Mouse (Mus musculus) embryo, embryonic 10.5 days (tissue): ENCODE results near the gene Sec61a1.

Source experiments
- DNase-seq: peaks from one replicate; pipeline ENCODE4 v3.0.0-alpha.2; 2015; ENCODE audit warnings: low spot score

The Sec61a1 gene

DNA sequence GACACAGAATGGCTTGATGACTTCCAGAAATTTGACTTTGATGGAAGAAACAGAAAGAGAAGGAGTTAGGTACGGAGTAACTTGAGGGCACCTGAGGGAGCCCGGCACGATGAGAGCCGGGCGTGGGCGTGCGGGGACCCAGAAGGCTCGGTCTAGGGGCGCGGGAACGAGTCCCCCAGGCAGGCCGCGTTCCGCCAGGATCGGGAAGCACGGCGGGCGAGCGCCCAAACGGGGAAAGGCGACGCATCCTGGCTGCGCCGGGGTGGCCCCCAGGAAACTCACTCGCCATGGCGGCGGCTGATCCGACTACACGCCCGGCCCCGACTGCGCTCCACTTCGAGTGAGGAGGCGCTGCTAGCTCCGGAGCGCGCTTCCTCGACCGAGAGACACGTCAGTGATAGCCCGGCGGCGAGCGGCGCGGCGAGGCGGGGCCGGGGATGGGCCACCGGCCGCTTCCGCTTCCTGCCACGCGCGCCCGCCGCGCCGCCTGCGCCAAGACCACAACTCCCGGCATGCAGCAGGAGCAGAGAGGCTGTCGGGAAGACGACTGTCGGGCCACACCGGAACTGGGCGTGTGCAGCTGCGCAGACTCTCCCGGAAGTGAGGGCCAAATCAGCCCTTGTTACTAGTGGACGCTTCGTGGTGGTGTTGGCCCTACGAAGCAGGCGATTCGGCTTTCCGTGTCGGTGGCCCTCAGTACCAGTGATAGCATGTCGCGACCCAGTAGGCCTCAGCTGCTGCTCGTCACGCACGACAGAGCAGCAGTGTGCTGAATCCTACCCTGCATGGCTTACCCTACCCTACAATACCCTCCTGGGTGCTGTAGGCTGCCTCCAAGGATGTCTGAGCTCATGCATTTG is at the start of gene Sec61a1:
Gene Sec61a1 (minus strand): TSS at position 502 of the 860 bp plus-strand sequence.
- peak; percentile 97 for DNase-seq

DNA sequence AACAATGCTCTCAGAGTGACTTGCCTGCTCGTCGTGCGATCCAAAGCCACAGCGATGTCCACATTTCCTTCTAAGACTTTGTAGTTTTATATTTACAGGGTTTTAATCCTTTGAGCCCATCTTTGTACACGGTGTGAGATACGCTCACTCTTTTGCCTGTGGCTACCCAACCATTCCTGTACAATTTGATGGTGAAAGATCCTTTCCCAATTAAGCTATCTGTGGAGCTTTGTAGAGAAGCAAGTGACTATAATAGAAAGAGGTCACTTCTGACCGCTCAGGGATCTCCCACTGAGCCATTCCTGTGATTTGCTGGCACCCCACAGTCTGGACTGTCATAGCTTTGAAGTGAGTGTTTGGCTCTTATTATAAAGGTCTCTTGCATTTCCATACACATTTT is 48.0 kb upstream of the Sec61a1 start:
- DNase-seq = peak; percentile 36

DNA sequence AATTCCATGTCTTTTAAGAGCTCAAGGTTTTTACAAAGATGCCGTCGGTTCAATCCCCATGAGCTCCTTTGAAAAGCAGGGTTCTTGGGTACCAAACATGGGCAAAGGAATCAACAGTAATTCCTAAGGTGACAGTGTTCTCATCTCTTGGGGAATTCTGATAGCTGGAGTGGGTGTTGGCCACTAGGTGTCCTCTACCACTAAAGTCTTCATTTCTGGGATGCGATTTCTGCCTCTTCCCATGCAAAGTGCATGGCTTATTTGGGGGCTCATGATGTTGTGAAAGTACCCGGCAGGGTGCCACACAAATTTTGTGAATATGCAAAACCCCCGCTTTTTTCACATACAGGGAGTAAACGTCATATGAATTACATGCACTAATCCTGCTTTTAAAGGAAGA is 46.3 kb upstream of the Sec61a1 start:
- peak; percentile 52 for DNase-seq

DNA sequence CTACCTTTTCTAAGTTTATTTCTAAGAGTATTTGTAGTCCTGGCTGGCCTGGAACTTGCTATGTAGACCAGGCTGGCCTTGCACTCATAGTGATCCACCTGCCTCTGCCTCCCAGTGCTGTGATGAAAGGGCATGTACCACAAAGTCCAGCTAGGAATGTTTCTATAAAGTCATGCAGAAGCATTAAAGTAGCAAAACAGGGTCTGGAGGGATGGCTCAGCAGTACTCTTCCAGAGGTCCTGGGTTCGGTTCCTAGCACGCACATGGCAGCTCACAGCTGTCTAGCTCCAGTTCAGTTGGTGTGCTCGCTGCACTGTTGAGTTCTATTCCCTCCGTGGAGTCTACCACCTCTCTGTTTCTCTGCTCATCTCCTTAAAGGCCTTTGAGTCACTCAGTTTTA is 41.5 kb upstream of the Sec61a1 start:
- no peak for DNase-seq

DNA sequence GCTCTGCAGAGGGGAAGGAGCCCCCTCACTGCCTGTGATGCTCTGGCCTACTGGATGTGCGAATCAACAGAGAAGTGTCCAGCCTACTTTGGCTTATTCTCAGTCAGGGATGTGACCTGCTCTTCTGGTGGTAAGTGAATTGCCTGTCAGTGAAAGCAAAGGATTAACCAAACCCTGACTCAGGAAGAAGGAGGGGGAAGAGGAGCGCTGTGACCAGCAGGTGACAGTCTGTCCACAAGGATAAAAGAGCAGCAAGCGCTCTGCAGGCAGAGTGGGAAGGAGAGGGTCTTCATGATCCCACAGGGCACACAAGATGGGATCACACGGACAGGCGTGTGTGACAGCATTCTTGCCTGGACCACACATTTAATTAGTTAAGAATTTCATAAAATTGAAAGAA is 41.0 kb upstream of the Sec61a1 start:
- DNase-seq = no peak

- DNase-seq = no peak
These were observed 39.4 kb upstream of the Sec61a1 start for GRCm38 (mm10) chr6:88558076-88558475.

GRCm38 (mm10) chr6:88557548-88557947 is 38.8 kb upstream of the Sec61a1 start:
- no peak for DNase-seq

DNA sequence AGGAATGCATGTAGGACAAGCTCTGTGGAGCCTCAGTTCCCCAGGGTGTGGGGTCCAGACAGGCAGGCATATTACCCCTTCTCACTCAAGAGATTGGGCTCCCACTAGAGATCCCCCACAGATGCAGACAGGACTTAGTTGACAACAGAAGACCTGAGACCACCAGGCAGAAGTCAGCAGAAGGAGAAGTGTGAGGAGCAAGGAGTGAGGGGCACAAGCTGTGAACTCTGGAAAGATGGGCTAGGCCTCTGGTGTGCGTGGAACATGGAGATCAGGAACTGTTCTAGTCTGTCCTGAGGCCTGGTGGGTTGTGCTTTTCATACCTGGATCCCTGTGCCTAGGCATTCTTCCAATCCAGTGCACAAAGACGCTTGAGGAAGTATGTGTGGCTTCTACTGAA is 31.2 kb upstream of the Sec61a1 start:
- no peak for DNase-seq

DNA sequence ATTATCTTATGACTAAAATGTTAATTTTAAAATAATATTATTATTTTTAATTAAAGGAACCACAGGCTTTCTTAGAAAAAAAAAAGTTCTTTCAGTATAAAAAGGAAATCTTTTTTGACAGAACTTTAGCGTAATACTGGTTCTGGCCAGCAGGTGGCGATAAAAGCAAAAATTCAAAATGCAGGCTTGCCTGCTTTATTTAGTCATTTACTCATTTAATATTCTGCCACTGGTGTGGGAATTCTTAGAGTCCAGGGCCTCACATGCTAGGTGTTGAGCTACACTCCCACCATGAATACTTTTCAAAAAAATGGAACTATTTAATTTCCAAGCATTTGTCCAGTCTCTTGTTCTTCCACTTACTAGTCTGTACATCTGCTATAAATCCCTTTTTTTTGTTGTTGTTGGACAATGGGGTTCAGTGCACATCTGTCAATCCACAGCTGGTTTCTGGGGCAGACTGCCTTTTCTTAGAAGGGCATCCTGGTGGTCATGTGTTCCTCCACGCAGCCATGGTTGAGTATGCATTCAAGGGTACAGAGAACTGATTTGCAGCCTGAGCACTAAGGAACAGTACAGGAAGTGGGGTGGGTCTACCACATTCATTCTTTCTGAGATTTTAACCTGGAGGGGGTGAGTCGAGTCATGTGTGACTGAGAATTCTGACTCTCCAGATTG is 30.6 kb upstream of the Sec61a1 start:
- peak; percentile 83 for DNase-seq

- no peak for DNase-seq
These were observed 29.8 kb upstream of the Sec61a1 start for GRCm38 (mm10) chr6:88548405-88549049.

DNA sequence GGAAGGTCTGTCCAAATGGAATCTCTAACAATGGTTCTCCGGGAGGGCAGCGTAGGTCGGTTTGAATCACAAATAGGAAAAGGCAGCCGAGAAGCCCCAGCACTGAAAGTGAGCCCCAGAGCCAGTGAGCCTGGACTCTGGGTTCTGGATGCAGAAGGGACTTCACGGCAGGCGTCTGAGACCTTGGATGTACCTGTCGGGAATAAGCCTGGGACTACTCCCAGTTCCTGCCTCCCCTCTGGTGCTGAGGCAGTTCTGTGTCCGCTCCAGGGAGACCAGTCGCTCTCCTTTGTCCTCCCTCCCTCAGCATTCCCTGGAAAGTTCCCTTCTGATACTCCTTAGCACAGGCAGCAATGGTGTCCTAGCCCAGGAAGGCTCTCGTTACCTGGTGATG is 26.7 kb upstream of the Sec61a1 start:
- no peak for DNase-seq

- no peak for DNase-seq
These were observed 26.1 kb upstream of the Sec61a1 start for GRCm38 (mm10) chr6:88544644-88545396.

GRCm38 (mm10) chr6:88544241-88544640 is 25.5 kb upstream of the Sec61a1 start:
- DNase-seq = no peak

- DNase-seq = no peak
These were observed 21.5 kb upstream of the Sec61a1 start for GRCm38 (mm10) chr6:88540093-88540755.

DNA sequence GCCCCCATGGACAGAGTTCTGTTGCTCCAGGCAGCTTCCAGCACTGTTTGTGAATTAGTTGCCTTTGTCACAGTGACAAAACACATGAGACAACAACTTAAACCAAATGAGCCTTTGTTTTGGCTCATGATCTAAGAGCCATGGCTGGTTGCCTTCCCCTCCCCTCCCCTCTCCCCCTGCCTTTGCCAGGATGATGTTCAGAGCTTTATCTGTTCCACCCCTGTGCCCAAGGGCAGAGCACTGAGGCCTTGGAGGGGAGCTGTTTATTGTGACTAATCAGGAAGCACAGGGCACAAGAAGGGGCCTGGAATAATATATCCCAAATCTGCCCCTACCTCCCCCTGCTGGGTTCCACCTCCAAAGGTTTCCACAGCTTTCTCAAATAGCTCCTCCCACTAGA is 11.6 kb upstream of the Sec61a1 start:
- DNase-seq = no peak

DNA sequence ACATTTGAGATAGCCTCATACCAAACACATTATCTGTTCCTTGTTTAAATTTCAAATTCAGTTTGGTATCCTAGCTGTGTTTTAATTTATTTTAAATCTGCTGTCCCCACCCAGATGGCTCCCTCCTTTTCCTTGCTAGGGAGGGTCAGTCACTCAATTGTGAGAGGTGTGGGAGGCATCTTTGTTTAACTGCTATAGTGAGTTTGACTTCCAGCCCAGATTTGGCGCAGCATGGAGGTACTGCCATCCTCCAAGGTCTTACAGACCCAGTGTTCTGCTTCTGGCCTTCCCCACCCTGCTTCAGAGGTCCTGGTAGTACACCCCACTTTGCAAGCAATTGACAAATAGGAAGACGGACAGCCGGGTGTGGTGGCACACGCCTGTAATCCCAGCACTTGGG is 5.4 kb upstream of the Sec61a1 start:
- DNase-seq = no peak

DNA sequence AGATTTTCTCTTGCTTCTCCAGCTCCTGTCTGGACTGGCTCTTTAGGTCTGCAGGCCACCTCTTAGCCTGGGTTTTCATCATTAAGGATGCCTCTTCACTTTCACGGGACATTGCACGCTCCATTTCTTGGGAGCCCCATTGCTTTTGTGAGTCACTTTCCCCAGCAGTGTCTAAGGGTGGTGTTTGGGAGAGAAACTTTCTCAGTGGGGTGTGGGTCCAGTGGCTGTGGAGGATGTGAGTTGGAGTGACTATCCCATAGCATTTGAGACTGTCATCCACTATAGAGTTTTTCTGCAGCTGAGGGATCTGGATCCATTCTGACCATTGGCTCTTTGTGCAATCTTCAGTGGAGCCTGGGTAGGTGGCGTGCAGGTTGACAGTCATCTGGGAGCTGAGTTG is 4.7 kb upstream of the Sec61a1 start:
- no peak for DNase-seq

- no peak for DNase-seq
These were observed 4.3 kb upstream of the Sec61a1 start for GRCm38 (mm10) chr6:88523043-88523442.

- DNase-seq = no peak
These were observed 3.9 kb upstream of the Sec61a1 start for GRCm38 (mm10) chr6:88522606-88523005.

DNA sequence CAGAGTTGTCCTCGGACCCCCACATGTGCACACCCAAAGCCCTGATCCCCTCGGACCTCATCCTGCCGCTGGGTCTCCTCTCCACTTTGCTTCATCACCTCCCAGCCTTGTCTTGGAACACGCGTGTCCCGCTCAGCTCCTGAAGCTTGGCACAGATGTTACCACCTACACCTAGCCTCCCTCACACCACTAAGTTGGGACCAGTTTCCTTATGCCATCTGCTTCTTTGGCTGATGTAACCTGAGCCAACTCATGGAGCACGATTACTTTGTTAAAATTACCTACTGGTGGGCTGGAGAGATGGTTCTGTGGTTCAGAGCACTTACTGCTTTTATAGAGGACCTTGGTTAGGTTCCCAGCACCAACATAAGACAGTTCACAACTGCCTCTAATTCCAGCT is 3.1 kb upstream of the Sec61a1 start:
- DNase-seq = no peak

GRCm38 (mm10) chr6:88517701-88518403 is 853 bp downstream of the Sec61a1 start:
- peak; percentile 23 for DNase-seq
